Mouse (Mus musculus) frontal cortex, postnatal 10 days (tissue): ENCODE measurements around the gene Lama5.

ENCODE experiments used
- DNase-seq, 2 experiments: peaks; one replicate each; pipeline ENCODE4 v3.0.0; 2022; ENCODE audit warnings: low spot score in 2 of 2, mixed read lengths in 1 of 2

Lama5 gene

GRCm38 (mm10) chr2:180225044-180225761 is 456 bp downstream of the Lama5 start:
- no peak for DNase-seq

GRCm38 (mm10) chr2:180224647-180225043 is 1.0 kb downstream of the Lama5 start:
- no peak for DNase-seq

GRCm38 (mm10) chr2:180222250-180222649 is 3.4 kb downstream of the Lama5 start:
- DNase-seq, result no peak

- no peak for DNase-seq
Observed at GRCm38 (mm10) chr2:180221051-180221450, 4.6 kb downstream of the Lama5 start.

- DNase-seq, result no peak
Observed at GRCm38 (mm10) chr2:180220165-180220564, 5.5 kb downstream of the Lama5 start.

- DNase-seq, result no peak
Observed at GRCm38 (mm10) chr2:180219145-180219943, 6.3 kb downstream of the Lama5 start.

- DNase-seq, result no peak
Observed at GRCm38 (mm10) chr2:180218677-180219076, 7.0 kb downstream of the Lama5 start.

GRCm38 (mm10) chr2:180218241-180218640 is 7.4 kb downstream of the Lama5 start:
- no peak for DNase-seq

- no peak for DNase-seq
Observed at GRCm38 (mm10) chr2:180217587-180217986, 8.1 kb downstream of the Lama5 start.

- no peak for DNase-seq
Observed at GRCm38 (mm10) chr2:180216921-180217320, 8.7 kb downstream of the Lama5 start.

- DNase-seq, result no peak
Observed at GRCm38 (mm10) chr2:180215951-180216350, 9.7 kb downstream of the Lama5 start.

- DNase-seq, result no peak
Observed at GRCm38 (mm10) chr2:180215011-180215461, 10.6 kb downstream of the Lama5 start.

- no peak for DNase-seq
Observed at GRCm38 (mm10) chr2:180214352-180214978, 11.2 kb downstream of the Lama5 start.

- DNase-seq, result no peak
Observed at GRCm38 (mm10) chr2:180212255-180212654, 13.4 kb downstream of the Lama5 start.

GRCm38 (mm10) chr2:180208976-180209375 is 16.7 kb downstream of the Lama5 start:
- DNase-seq, result no peak

- no peak for DNase-seq
Observed at GRCm38 (mm10) chr2:180207840-180208239, 17.8 kb downstream of the Lama5 start.

GRCm38 (mm10) chr2:180205956-180206280 is 19.7 kb downstream of the Lama5 start:
- no peak for DNase-seq

- DNase-seq, result no peak
Observed at GRCm38 (mm10) chr2:180205083-180205955, 20.3 kb downstream of the Lama5 start.

GRCm38 (mm10) chr2:180204501-180204900 is 21.2 kb downstream of the Lama5 start:
- DNase-seq, result no peak

- no peak for DNase-seq
Observed at GRCm38 (mm10) chr2:180202805-180203204, 22.9 kb downstream of the Lama5 start.

- no peak for DNase-seq
Observed at GRCm38 (mm10) chr2:180202263-180202662, 23.4 kb downstream of the Lama5 start.

GRCm38 (mm10) chr2:180201303-180201702 is 24.4 kb downstream of the Lama5 start:
- no peak for DNase-seq
